Mouse (Mus musculus) lung, adult 2 months (tissue): ENCODE results near the gene Tlx1.

Experiments
- CTCF ChIP-seq: fragments of 200-500 bp; IDR thresholded peaks from 2 replicates; pipeline ENCODE4 v1.5.1; 2011; ENCODE audit warnings: mild to moderate bottlenecking, low read length, control low read depth; ENCODE audit not compliant: insufficient read depth
- POLR2A ChIP-seq: fragments of 200-500 bp; IDR thresholded peaks from 2 replicates; pipeline ENCODE4 v1.6.1; 2011; ENCODE audit warnings: low read depth, mild to moderate bottlenecking, control low read depth, low read length, borderline replicate concordance; ENCODE audit errors: extremely low read depth

DNA sequence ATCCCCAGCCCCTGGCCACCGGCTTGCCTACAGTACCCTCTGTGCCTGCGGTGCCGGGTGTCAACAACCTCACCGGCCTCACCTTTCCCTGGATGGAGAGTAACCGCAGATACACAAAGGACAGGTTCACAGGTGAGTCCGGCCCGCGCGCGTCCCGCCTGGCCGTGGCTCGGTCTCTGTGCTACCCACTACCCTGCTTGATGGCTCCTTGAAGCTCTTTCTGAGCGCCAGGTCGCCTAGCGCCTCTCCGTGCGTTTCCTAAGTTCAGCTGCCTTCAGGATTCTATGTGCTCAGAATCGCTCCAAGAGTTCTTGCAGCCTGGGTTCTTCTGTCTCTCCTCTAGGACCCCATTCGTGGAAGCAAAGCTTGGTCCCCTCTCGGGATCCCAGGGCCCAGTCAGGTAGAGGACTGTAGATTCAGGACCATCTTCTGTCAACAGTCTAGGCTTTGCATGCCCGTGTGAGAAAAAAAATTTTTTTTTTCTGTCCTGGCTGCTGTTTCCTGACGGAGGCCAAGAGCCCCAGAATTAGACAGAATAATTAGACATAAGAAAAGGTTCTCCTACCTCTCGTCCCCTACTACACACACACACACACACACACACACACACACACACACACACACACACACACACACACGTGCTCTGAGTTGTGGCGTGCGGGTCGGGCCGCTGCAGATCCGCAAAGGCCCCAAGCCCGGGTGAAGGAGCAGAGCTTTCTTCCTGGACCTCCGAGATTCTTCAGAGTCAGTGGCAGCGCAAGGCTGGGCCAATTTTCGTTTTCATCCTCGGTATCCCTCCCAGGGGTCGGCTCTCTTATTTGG is 1.1 kb downstream of the Tlx1 start:
- TF ChIP-seq POLR2A (no peak), CTCF (no peak)
